Mouse (Mus musculus): ENCODE results near the gene Cggbp1. TPM values are rescaled to one million over a fixed set of nuclear protein-coding genes. Genes with fewer than 3 reads are reported as not detected.

The Cggbp1 gene
- 72.2 and 77.5 TPM in 2 replicates for polyA plus RNA-seq (2015; fragmentation: Nextera tagmentation; extraction: Ambion mirVana)

DNA sequence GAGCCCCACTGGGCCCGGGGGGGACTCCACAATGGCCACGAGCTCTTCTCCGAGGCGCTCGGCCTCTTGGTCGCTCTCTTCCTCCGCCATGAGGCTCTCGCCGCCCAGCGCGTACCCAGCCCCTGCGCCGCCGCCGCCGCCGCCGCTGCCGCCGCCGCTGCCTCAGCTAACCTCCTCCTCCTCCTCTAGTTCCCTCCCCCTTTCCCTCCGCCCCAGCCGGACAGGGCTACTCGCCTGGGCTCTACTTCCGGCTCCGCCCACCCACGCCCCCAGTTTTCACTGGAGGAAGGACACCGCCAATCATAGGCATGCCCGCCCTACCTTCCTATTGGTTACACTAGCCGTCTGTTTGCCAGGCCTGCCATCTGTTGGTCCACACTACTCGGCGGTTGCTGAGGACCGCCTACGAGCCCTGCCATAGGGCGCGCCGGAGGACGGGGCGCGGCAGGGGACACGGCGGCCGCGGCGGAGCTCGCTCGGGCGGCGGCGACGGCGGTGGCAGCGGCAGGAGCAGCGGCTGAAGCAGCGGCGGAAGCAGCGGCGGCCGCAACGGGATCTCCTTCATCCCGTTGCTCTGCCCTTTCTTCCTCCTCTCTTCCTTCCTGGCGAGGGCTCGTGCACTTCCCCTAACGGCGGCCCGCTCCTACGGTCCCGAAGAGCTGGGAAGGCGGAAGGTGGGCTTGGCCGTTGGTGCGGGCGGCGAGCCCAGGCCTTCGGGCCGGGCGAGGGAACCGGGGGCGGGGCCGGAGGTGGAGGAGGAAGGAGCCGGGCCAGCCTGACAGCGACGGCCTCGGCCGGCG, at the start of gene Cggbp1, which contains the start of gene Zfp654:
Gene Cggbp1, plus strand, starts transcription at position 434 of the 800 bp plus-strand sequence.
Gene Zfp654, minus strand, starts transcription at position 90 of the 800 bp plus-strand sequence.
- Histone ChIP-seq H3K27me3 (no peaks in the 10 kb centered on the region), H3K4me3 (peak within 1 kb of the TSS; percentile 93), H3K4me1 (peaks cover 8% of the 10 kb centered on the region; the same call in 1 of the 2 replicates), H3K4me2 (peak within 1 kb of the TSS; percentile 82), H3K36me3 (peaks cover 16% of the 10 kb centered on the region), H3K9me3 (no peaks in the 10 kb centered on the region), H3K27ac (peak within 1 kb of the TSS; percentile 98), H3K9ac (peak within 1 kb of the TSS; percentile 86)
- WGBS: under 1% methylated on average over 71 of the region's 85 CpGs
- peak; percentile 100 for ATAC-seq (ENCODE audit: insufficient number of reproducible peaks, low FRiP score, low TSS enrichment, low read depth)

DNA sequence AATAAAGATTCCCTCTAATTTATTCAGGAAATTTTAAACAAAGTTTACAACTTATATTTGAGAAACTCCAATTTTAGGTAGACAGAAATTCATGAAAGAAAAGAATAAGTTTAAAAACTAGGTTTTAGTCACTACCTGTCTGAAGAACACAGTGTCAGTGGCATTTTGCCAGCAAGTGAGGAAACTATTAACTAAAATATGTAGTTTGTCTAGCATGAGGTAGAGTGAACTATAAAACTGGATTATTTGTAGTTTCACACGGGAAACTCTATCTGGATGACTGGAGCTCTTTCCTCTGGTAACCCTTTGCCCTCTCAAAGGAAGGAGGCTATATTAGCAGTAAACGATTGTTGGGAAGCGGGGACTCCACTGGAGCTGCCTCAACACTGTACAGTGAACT, 48.8 kb upstream of the Cggbp1 start:
- H3K36me3 ChIP-seq: peaks cover 9% of the 10 kb centered on the region
- H3K9ac ChIP-seq: no peak overlapping the region
- H3K4me2 ChIP-seq: no peak overlapping the region
- 46% methylated on average over 3 of the region's 3 CpGs for WGBS
- H3K4me1 ChIP-seq: no peaks in the 10 kb centered on the region
- ATAC-seq (ENCODE audit: insufficient number of reproducible peaks, low FRiP score, low TSS enrichment, low read depth): no peak
- H3K9me3 ChIP-seq: no peaks in the 10 kb centered on the region
- H3K27ac ChIP-seq: no peak overlapping the region
- no peaks in the 10 kb centered on the region for H3K27me3 ChIP-seq
- no peak overlapping the region for H3K4me3 ChIP-seq

DNA sequence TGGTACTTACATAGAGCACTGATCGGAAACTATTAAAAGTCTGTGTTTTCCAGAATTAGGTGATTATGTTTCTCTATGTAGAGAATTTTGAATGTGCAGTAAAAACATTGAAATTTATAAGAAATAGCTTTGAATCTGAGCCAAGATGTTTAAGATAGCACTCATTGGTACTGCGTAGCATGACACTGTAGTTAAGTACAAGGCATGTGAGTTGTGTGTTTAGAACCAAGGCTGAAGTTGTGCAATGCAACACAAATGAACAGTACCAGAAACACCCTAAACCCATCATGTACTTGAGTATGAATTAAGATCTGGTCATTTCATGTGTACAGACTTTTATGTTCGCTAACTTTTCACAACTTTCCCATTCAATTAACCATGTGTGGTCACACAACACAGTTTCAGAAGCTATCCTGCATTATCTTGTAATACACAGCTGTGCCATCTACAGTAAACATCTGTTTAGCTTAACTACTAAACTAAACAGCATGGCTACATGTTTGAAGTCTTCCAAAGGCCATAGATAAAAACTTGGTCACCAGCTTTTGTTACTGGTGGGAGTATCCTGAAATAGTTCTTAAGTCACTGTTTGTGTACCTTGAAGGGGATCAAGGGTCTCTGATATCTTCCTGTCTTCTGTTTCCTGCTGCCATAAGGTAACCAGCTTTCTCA, 34.6 kb upstream of the Cggbp1 start:
- peaks cover 11% of the 10 kb centered on the region for H3K36me3 ChIP-seq
- H3K4me2 ChIP-seq: no peak overlapping the region
- no peak overlapping the region for H3K4me3 ChIP-seq
- no peaks in the 10 kb centered on the region for H3K27me3 ChIP-seq
- H3K4me1 ChIP-seq: no peaks in the 10 kb centered on the region
- H3K9me3 ChIP-seq: no peaks in the 10 kb centered on the region
- 91% methylated on average over 3 of the region's 3 CpGs for WGBS
- no peak overlapping the region for H3K27ac ChIP-seq
- no peak overlapping the region for H3K9ac ChIP-seq
- no peak for ATAC-seq (ENCODE audit: insufficient number of reproducible peaks, low FRiP score, low TSS enrichment, low read depth)

DNA sequence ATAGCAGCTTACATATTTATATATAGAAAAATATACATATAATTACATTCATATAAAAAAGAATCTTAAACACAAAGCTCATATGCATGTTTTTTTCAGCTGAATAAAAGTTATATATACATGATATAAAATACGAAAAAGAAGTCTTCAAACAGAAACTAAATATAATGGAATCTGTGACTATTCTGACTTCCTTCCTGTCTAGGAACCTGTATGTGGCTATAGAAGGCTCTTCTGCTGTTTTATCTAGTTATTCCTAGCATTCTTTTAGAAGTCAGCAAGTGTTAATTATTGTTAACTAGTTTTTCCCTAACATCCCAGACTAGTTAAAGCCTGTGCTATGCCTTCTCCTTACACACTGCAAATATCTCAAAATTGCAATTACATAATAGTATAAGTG, 27.9 kb upstream of the Cggbp1 start:
- Histone ChIP-seq H3K36me3 (peaks cover 4% of the 10 kb centered on the region; the same call in 1 of the 2 replicates), H3K9ac (no peak overlapping the region), H3K27me3 (no peaks in the 10 kb centered on the region), H3K9me3 (no peaks in the 10 kb centered on the region), H3K4me3 (no peak overlapping the region), H3K27ac (no peak overlapping the region), H3K4me1 (no peaks in the 10 kb centered on the region), H3K4me2 (no peak overlapping the region)
- ATAC-seq (ENCODE audit: insufficient number of reproducible peaks, low FRiP score, low TSS enrichment, low read depth): no peak
- 86% methylated on average over 1 of the region's 1 CpGs for WGBS

DNA sequence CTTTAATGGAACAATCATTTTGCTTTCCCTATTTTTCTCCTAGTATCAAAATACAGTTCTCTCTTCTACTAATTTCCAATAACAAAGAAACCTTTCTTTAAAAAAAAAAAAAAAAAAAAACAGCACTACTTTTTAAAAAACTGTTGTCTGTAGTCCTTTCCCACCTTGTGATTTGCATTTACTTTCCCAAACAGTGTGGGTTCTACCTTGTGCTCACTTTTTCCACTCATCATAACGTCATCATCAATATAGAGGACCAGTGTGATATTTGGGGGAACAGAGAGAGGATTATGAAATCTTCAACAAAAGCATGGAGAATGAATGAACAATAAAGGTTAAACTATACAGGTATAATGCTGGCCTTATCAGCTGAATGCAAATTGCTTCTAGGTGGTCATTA, 27.3 kb upstream of the Cggbp1 start:
- peaks cover 4% of the 10 kb centered on the region; the same call in 1 of the 2 replicates for H3K36me3 ChIP-seq
- 82% methylated on average over 1 of the region's 1 CpGs for WGBS
- H3K27me3 ChIP-seq: no peaks in the 10 kb centered on the region

DNA sequence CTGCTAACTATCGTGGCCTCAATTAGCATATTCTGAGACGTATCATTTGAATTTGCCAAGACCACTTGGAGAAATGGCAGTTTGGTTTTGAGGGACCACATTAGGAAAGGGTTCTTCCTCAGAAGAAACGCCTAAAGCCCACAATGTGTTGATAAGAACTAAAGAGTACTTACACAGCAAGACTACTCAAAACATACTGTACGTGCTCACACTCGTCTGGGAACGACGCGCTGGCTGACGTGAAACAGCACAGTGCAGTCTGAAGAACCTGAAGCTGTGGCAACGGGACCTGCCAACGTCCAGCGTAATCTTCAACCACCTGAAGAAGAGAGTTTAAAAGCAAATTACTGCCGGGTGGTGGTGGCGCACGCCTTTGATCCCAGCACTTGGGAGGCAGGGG, 21.5 kb upstream of the Cggbp1 start:
- Histone ChIP-seq H3K4me3 (no peak overlapping the region), H3K9ac (no peak overlapping the region), H3K4me1 (no peaks in the 10 kb centered on the region), H3K27me3 (no peaks in the 10 kb centered on the region), H3K4me2 (no peak overlapping the region), H3K9me3 (no peaks in the 10 kb centered on the region), H3K36me3 (peaks cover 4% of the 10 kb centered on the region; the same call in 1 of the 2 replicates), H3K27ac (no peak overlapping the region)
- ATAC-seq (ENCODE audit: insufficient number of reproducible peaks, low FRiP score, low TSS enrichment, low read depth): no peak
- WGBS: 79% methylated on average over 15 of the region's 15 CpGs

More for the DNA sequence above, 27.3 kb upstream of the Cggbp1 start:
- Histone ChIP-seq H3K9ac (no peak overlapping the region), H3K4me1 (no peaks in the 10 kb centered on the region), H3K4me2 (no peak overlapping the region), H3K27ac (no peak overlapping the region), H3K9me3 (no peaks in the 10 kb centered on the region), H3K4me3 (no peak overlapping the region)
- no peak for ATAC-seq (ENCODE audit: insufficient number of reproducible peaks, low FRiP score, low TSS enrichment, low read depth)

DNA sequence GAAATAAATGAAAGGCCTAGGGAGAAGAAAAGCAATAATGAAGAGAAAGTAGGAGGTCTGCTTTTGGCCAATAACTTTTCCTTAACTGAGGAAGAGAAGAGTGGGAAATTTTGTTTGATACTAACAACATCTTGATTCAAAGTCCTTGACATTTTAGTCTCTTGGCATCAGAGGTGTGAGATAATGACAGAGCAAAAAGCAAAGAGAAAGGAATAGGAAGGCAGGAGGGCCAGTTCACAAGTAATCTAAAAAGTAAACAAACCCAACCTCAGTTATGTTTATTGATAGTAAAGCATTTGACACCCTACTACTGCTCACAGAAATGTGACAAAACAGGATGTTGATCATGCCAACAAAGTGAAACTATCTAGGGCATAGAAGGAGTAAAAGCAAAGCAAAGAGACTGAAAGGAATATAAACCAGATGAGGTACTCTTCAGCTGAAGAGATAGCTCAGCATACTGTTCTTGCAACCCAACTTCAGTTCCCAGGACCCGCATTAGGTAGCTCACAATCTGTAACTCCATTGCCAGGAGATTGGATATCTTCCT, 15.7 kb upstream of the Cggbp1 start:
- 70% methylated on average over 1 of the region's 1 CpGs for WGBS
- no peak for ATAC-seq (ENCODE audit: insufficient number of reproducible peaks, low FRiP score, low TSS enrichment, low read depth)
- Histone ChIP-seq H3K9me3 (no peaks in the 10 kb centered on the region), H3K4me3 (no peak overlapping the region), H3K27ac (no peak overlapping the region), H3K9ac (no peak overlapping the region), H3K27me3 (no peaks in the 10 kb centered on the region), H3K4me2 (no peak overlapping the region), H3K4me1 (no peaks in the 10 kb centered on the region), H3K36me3 (no peaks in the 10 kb centered on the region)

DNA sequence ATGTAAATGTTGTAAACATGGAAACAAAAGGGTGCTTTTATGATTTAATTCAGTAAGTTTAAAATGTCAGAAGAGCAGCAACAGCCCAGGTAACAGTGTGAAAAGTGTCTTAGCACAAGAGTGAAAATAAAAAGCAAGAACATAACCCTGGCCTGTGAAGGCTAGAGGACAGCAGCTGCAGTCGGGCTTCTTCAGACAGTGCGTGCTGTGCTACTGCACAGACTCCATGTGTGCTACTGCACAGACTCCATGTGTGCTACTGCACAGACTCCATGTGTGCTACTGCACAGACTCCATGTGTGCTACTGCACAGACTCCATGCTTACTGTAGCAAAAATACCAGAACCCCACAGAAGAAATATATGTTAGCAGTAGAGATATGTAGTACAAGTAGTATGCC, 15.1 kb upstream of the Cggbp1 start:
- no peak overlapping the region for H3K27ac ChIP-seq
- no peaks in the 10 kb centered on the region for H3K27me3 ChIP-seq
- ATAC-seq (ENCODE audit: insufficient number of reproducible peaks, low FRiP score, low TSS enrichment, low read depth): no peak
- no peaks in the 10 kb centered on the region for H3K4me1 ChIP-seq
- H3K9me3 ChIP-seq: no peaks in the 10 kb centered on the region
- H3K4me2 ChIP-seq: no peak overlapping the region
- H3K4me3 ChIP-seq: no peak overlapping the region
- no peaks in the 10 kb centered on the region for H3K36me3 ChIP-seq
- WGBS: 80% methylated on average over 2 of the region's 2 CpGs
- H3K9ac ChIP-seq: no peak overlapping the region

DNA sequence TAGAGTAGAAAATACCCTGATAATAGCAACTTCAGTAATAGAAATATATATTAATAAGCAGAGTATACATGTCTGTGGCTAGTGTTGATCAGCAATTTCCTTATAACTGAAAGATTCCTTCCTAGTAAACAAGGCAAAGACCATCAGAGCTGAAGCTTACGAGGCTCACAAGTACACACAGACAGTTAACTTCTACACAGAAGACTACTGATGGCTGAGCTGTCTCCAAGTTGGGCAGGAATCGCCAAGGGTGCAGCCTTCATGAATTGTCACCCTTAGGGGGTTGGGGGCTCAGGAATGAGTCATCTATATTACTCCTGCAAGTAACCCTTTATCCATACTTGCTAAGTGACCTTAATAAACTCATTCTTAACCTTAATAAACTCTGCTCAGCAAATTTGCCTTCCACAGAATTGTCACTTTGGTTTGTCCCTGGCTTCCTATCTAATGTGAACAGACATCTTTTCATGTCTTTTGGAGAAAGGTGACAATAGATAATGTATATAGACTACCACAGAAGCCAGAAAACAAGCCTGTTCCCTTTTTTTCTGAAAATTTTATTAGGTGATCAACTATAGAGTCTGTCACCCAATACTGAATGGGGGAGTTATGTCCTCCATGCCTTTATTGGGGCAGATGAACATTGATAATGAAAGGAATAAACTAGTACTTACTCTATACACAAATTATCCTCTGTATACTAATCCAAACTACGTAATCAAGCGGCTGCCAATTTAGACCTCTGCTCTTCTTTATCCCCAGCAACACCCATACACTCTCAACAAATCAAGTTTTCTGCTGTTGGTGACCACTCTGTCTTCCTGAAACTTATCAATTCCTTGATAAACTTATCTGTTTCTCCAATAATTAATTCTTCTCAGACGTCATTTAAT, 10.1 kb upstream of the Cggbp1 start:
- H3K36me3 ChIP-seq: no peaks in the 10 kb centered on the region
- WGBS: 86% methylated on average over 5 of the region's 5 CpGs
- no peaks in the 10 kb centered on the region for H3K4me1 ChIP-seq
- no peaks in the 10 kb centered on the region for H3K27me3 ChIP-seq
- no peak overlapping the region for H3K4me2 ChIP-seq
- no peak overlapping the region for H3K9ac ChIP-seq
- no peak overlapping the region for H3K27ac ChIP-seq
- no peaks in the 10 kb centered on the region for H3K9me3 ChIP-seq
- no peak overlapping the region for H3K4me3 ChIP-seq
- no peak for ATAC-seq (ENCODE audit: insufficient number of reproducible peaks, low FRiP score, low TSS enrichment, low read depth)

DNA sequence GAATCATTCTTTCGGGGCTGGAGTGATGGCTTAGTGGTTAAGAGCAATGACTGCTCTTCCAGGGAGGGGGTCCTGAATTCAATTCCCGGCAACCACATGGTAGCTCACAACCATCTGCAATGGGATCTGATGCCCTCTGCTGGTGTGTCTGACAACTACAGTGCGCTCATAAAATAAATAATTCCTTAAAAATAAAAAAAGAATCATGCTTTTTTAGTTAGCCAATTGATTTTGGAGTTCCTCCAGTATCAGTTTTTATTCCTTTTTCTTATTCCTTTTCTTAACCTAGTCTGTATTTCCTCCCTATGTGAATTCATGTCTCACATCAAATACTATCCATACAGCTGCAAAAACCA, 9.4 kb upstream of the Cggbp1 start:
- no peak for ATAC-seq (ENCODE audit: insufficient number of reproducible peaks, low FRiP score, low TSS enrichment, low read depth)
- H3K9me3 ChIP-seq: no peaks in the 10 kb centered on the region
- 93% methylated on average over 3 of the region's 3 CpGs for WGBS

DNA sequence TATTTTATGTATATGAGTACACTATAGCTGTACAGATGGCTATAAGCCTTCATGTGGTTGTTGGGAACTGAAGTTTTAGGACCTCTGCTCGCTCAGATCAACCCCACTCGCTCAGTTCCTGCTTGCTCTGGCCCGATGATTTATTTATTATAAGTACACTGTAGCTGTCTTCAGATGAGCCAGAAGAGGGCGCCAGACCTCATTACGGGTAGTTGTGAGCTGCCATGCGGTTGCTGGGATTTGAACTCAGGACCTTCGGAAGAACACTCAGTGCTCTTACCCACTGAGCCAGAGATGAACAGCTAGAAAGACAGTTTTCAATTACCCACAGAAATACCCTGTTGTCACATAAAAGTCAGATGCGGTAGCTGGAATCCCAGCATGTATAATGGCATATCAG, 5.8 kb upstream of the Cggbp1 start:
- no peaks in the 10 kb centered on the region for H3K36me3 ChIP-seq
- no peak overlapping the region for H3K27ac ChIP-seq
- H3K4me2 ChIP-seq: no peak overlapping the region
- H3K27me3 ChIP-seq: no peaks in the 10 kb centered on the region
- H3K9ac ChIP-seq: no peak overlapping the region
- H3K9me3 ChIP-seq: no peaks in the 10 kb centered on the region
- H3K4me1 ChIP-seq: no peaks in the 10 kb centered on the region
- H3K4me3 ChIP-seq: no peak overlapping the region
- 87% methylated on average over 8 of the region's 8 CpGs for WGBS
- no peak for ATAC-seq (ENCODE audit: insufficient number of reproducible peaks, low FRiP score, low TSS enrichment, low read depth)

More for the DNA sequence above, 9.4 kb upstream of the Cggbp1 start:
- no peaks in the 10 kb centered on the region for H3K4me1 ChIP-seq
- H3K4me2 ChIP-seq: no peak overlapping the region
- no peak overlapping the region for H3K9ac ChIP-seq
- no peaks in the 10 kb centered on the region for H3K36me3 ChIP-seq
- no peak overlapping the region for H3K27ac ChIP-seq
- H3K27me3 ChIP-seq: no peaks in the 10 kb centered on the region
- H3K4me3 ChIP-seq: no peak overlapping the region

Measured in limb, embryonic 15.5 days (tissue).